Mouse (Mus musculus): Measurements from ENCODE around the gene Olfr718-ps1. TPM values are rescaled to one million over a fixed set of nuclear protein-coding genes. Genes with fewer than 3 reads are reported as not detected.
"Not testable (repeated sequence)": the region's sequence is repeated elsewhere in the genome, so short reads cannot be mapped to it uniquely, and the experiment has no call there.

Olfr718-ps1 gene
- polyA plus RNA-seq, 2 experiments = not detected

DNA sequence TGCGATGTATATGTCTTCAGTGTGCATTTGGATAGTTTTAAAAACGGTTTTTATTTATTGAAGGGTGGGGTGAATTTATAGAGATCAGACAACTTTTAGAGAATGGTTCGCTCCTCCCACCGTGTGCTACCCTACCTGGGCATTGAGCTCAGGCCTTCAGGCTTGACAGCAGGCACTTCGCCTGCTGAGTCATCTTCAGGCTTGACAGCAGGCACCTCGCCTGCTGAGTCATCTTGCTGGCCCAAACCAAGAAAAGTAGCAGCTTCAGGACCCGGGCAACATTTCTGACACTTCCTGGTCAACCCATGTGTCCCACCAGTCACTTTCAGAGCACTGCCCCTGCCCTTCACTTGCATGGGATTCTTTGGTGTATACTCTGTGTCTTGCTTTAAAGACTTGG, 12.3 kb downstream of the Olfr718-ps1 start:
- ATAC-seq (ENCODE audit: low FRiP score, low read depth) (no peak), DNase-seq (ENCODE audit: low spot score) (no peak)
- Histone ChIP-seq H3K4me2 (replicated peaks; ENCODE audit: low read depth, low read length, severe bottlenecking) (no peak overlapping the region), H3K4me3 (replicated peaks; ENCODE audit: low read length) (no peak overlapping the region), H3K4me1 (ENCODE audit: control insufficient read depth, insufficient read depth, low read length) (no peaks in the 10 kb centered on the region), H3K27me3 (ENCODE audit: control insufficient read depth, insufficient read depth, low read length) (no peaks in the 10 kb centered on the region), H3K36me3 (ENCODE audit: control insufficient read depth, insufficient read depth, low read length) (no peaks in the 10 kb centered on the region), H3K9me3 (ENCODE audit: control insufficient read depth, low read length) (no peaks in the 10 kb centered on the region), H3K27ac (replicated peaks; ENCODE audit: low read depth, low read length) (no peak overlapping the region), H3K9ac (ENCODE audit: low read depth, low read length, severe bottlenecking) (no peak overlapping the region)
- 91% methylated on average over 7 of the region's 7 CpGs for WGBS
- no peak for TF ChIP-seq POLR2A (IDR thresholded peaks at IDR 0.05; ENCODE audit: borderline replicate concordance, extremely low read depth, insufficient read depth, insufficient read length)

- not testable (repeated sequence) for DNase-seq (ENCODE audit: low spot score); H3K36me3 ChIP-seq (ENCODE audit: control insufficient read depth, insufficient read depth, low read length); H3K9ac ChIP-seq (ENCODE audit: low read depth, low read length, severe bottlenecking); H3K27me3 ChIP-seq (ENCODE audit: control insufficient read depth, insufficient read depth, low read length); H3K4me3 ChIP-seq (replicated peaks; ENCODE audit: low read length); H3K4me1 ChIP-seq (ENCODE audit: control insufficient read depth, insufficient read depth, low read length); ATAC-seq (ENCODE audit: low FRiP score, low read depth); H3K9me3 ChIP-seq (ENCODE audit: control insufficient read depth, low read length); H3K27ac ChIP-seq (replicated peaks; ENCODE audit: low read depth, low read length); H3K4me2 ChIP-seq (replicated peaks; ENCODE audit: low read depth, low read length, severe bottlenecking)
- 93% methylated on average over 3 of the region's 6 CpGs for WGBS
These were observed 13.0 kb downstream of the Olfr718-ps1 start for GRCm38 (mm10) chr5:143134216-143135010.

DNA sequence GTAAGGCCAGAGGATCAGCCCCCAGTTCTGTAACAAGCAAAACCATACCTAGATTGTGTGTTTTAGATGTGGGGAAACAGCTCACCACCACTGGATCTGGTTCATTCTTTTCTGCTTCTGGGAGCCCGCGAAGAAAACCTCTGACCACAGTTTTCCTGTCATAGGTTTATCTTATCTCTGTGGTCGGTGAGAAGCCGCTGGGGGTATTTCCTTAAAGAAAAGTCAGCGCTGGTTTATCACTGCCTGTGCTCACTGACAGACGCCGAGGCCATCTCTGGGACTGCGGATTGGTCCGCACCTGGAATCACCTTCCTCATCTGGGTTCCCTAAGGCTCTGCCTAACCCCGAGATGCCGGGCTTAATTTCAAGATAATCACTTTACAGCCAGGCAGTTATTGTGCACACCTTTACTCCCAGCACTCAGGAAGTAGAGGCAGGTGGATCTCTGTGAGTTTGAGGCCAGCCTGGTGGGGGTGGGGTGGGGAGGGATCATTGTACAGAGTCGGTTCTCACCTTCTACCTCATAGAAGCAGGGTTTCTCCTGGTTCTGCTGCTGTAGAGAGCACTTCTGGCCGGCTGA, 14.4 kb downstream of the Olfr718-ps1 start:
- Histone ChIP-seq H3K27me3 (ENCODE audit: control insufficient read depth, insufficient read depth, low read length) (no peaks in the 10 kb centered on the region), H3K9ac (ENCODE audit: low read depth, low read length, severe bottlenecking) (no peak overlapping the region), H3K4me2 (replicated peaks; ENCODE audit: low read depth, low read length, severe bottlenecking) (no peak overlapping the region), H3K9me3 (ENCODE audit: control insufficient read depth, low read length) (0 out of 2 replicates have a peak, but pooled peaks cover 4% of the 10 kb centered on the region), H3K4me1 (ENCODE audit: control insufficient read depth, insufficient read depth, low read length) (no peaks in the 10 kb centered on the region), H3K36me3 (ENCODE audit: control insufficient read depth, insufficient read depth, low read length) (no peaks in the 10 kb centered on the region), H3K4me3 (replicated peaks; ENCODE audit: low read length) (no peak overlapping the region), H3K27ac (replicated peaks; ENCODE audit: low read depth, low read length) (no peak overlapping the region)
- no peak for DNase-seq (ENCODE audit: low spot score)
- no peak for ATAC-seq (ENCODE audit: low FRiP score, low read depth)
- TF ChIP-seq POLR2A (IDR thresholded peaks at IDR 0.05; ENCODE audit: borderline replicate concordance, extremely low read depth, insufficient read depth, insufficient read length) = no peak
- WGBS = 79% methylated on average over 13 of the region's 13 CpGs

- no peak overlapping the region for H3K9ac ChIP-seq (ENCODE audit: low read depth, low read length, severe bottlenecking)
- 87% methylated on average over 7 of the region's 7 CpGs for WGBS
- H3K36me3 ChIP-seq (ENCODE audit: control insufficient read depth, insufficient read depth, low read length) = no peaks in the 10 kb centered on the region
- ATAC-seq (ENCODE audit: low FRiP score, low read depth) = no peak
- H3K27ac ChIP-seq (replicated peaks; ENCODE audit: low read depth, low read length) = no peak overlapping the region
- TF ChIP-seq POLR2A (IDR thresholded peaks at IDR 0.05; ENCODE audit: borderline replicate concordance, extremely low read depth, insufficient read depth, insufficient read length) = no peak
- no peak overlapping the region for H3K4me2 ChIP-seq (replicated peaks; ENCODE audit: low read depth, low read length, severe bottlenecking)
- H3K9me3 ChIP-seq (ENCODE audit: control insufficient read depth, low read length) = 0 out of 2 replicates have a peak, but pooled peaks cover 4% of the 10 kb centered on the region
- no peak for DNase-seq (ENCODE audit: low spot score)
- H3K4me1 ChIP-seq (ENCODE audit: control insufficient read depth, insufficient read depth, low read length) = no peaks in the 10 kb centered on the region
- no peaks in the 10 kb centered on the region for H3K27me3 ChIP-seq (ENCODE audit: control insufficient read depth, insufficient read depth, low read length)
- no peak overlapping the region for H3K4me3 ChIP-seq (replicated peaks; ENCODE audit: low read length)
These were observed 17.0 kb downstream of the Olfr718-ps1 start for GRCm38 (mm10) chr5:143130342-143130741.

DNA sequence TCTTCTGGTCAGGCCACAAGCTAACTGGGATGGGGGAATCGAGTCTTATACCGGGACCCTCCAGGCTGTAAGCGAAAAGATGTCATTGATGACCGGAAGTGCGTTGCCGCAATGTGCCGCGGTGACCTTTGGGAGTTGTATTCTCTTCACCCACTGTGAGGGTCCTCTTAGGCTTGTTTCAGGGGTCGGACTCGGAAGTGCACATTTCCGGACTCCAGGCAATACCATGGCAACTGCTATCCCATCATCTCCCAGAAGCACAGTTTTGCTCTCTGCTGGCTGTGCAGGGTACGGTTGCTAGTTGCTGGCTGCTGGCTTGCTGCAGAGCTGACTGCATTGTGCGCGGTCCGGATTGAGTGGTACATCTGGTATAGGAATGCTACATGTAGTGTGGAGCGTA, 18.3 kb downstream of the Olfr718-ps1 start:
- Histone ChIP-seq H3K27ac (replicated peaks; ENCODE audit: low read depth, low read length) (no peak overlapping the region), H3K27me3 (ENCODE audit: control insufficient read depth, insufficient read depth, low read length) (no peaks in the 10 kb centered on the region), H3K9me3 (ENCODE audit: control insufficient read depth, low read length) (0 out of 2 replicates have a peak, but pooled peaks cover 4% of the 10 kb centered on the region), H3K36me3 (ENCODE audit: control insufficient read depth, insufficient read depth, low read length) (no peaks in the 10 kb centered on the region), H3K4me3 (replicated peaks; ENCODE audit: low read length) (no peak overlapping the region), H3K9ac (ENCODE audit: low read depth, low read length, severe bottlenecking) (no peak overlapping the region), H3K4me2 (replicated peaks; ENCODE audit: low read depth, low read length, severe bottlenecking) (no peak overlapping the region), H3K4me1 (ENCODE audit: control insufficient read depth, insufficient read depth, low read length) (no peaks in the 10 kb centered on the region)
- TF ChIP-seq POLR2A (IDR thresholded peaks at IDR 0.05; ENCODE audit: borderline replicate concordance, extremely low read depth, insufficient read depth, insufficient read length) = no peak
- 94% methylated on average over 16 of the region's 16 CpGs for WGBS
- DNase-seq (ENCODE audit: low spot score) (no peak), ATAC-seq (ENCODE audit: low FRiP score, low read depth) (no peak)
